Mouse (Mus musculus): Measurements from ENCODE around the gene Cnnm3. TPM values are rescaled to one million over a fixed set of nuclear protein-coding genes. Genes with fewer than 3 reads are reported as not detected.

Cnnm3 gene
- total and polyA plus RNA-seq, 3 experiments: 4.2 to 9.9 TPM; not detected in 1

DNA sequence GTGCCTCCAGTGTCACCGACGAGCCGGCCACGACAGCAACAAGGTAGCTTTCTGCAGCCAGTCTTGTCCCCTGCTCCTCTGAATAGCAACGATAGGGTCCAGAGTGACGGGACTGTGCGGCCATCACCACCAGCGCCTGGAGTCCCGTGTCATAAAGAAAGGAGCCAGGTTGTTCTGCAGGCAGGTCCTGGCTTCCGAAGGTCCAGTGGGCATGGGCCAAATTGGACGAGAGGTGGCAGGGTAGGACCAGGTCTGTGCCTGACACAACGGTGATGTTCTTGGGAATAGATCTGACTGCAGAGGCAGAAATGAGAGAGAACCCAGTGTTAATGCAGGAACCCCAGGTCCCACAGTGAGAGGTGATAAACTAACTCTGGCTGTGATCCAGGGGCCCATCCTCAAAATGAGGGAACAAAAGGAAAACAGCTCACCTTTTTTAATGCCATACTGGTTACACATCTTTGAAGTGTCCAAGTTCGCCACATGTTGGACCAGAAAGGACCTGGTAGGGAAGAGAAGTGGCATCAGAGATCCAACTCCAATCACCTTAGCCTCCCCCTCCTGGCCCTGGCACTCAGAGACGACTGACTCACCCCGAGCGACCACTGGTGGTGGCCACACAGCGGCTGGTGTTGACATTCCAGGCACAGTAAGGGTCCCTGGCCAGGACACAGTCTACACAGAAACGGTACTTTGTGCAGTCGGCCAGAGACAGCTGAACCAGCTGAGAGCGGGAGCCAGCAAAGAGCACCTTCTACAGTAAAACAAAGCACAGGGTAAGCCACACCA, 38.6 kb downstream of the Cnnm3 start:
- Histone ChIP-seq H3K36me3 (ENCODE audit: control insufficient read depth in 1 of 2, insufficient read depth in 2 of 2, low read length in 2 of 2) (no peaks in the 10 kb centered on the region), H3K4me3 (ENCODE audit: control insufficient read depth in 1 of 2, insufficient read depth in 1 of 2, low read depth in 2 of 2, low read length in 2 of 2) (no peak overlapping the region), H3K4me1 (ENCODE audit: control insufficient read depth in 1 of 2, insufficient read depth in 2 of 2, low read length in 2 of 2) (peaks cover 0 to 3% of the 10 kb centered on the region in 2 experiments; a peak in 3 of 4 replicates), H3K9me3 (replicated peaks; ENCODE audit: insufficient read depth, low read length) (no peaks in the 10 kb centered on the region), H3K27me3 (ENCODE audit: control insufficient read depth in 1 of 2, insufficient read depth in 2 of 2, low read length in 2 of 2) (no peaks in the 10 kb centered on the region), H3K79me2 (ENCODE audit: control insufficient read depth, insufficient read depth, low read length, poor library complexity) (peaks cover 3% of the 10 kb centered on the region; the same call in 1 of the 2 replicates), H3K27ac (ENCODE audit: control insufficient read depth, low read depth, low read length) (no peak overlapping the region), H3K9ac (ENCODE audit: control insufficient read depth, low read depth, low read length, poor library complexity, severe bottlenecking) (no peak overlapping the region)
- no peak for DNase-seq (ENCODE audit: low read depth, low spot score)
- no peak for TF ChIP-seq TCF12 (IDR thresholded peaks at IDR 0.05; ENCODE audit: low read depth, low read length)

DNA sequence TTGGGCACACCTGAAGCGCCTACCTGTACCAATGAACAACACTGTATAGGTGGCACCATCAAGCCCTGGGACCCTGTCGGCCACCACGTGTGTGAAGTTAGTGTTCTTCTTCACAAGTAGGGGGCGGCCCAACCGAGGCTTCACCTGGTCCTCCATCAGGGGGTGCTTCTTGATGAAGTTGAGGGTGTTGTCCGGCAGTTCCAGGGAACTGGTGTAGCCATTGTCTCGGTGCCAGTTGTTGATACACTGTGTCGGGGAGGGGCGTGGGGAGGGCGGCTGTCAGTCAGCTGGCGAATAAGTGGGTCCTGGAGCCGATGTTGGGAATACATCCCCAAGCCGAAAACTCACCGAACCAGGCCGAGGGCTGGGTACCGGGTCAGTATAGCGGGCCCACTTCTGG, 40.2 kb downstream of the Cnnm3 start:
- H3K36me3 ChIP-seq (ENCODE audit: control insufficient read depth in 1 of 2, insufficient read depth in 2 of 2, low read length in 2 of 2): no peaks in the 10 kb centered on the region
- H3K4me3 ChIP-seq (ENCODE audit: control insufficient read depth in 1 of 2, insufficient read depth in 1 of 2, low read depth in 2 of 2, low read length in 2 of 2): no peak overlapping the region
- no peak for TF ChIP-seq ZKSCAN1 (IDR thresholded peaks at IDR 0.05; ENCODE audit: low read depth, low read length)
- no peak for TF ChIP-seq JUND (IDR thresholded peaks at IDR 0.05; ENCODE audit: low read depth, low read length)
- TF ChIP-seq NELFE (IDR thresholded peaks at IDR 0.05; ENCODE audit: low read depth, low read length): no peak
- TF ChIP-seq USF2 (IDR thresholded peaks at IDR 0.05; ENCODE audit: borderline replicate concordance in 1 of 2, insufficient read depth in 1 of 2, low read depth in 1 of 2, low read length in 2 of 2): no peak
- no peak for TF ChIP-seq CTCF (IDR thresholded peaks at IDR 0.05 in 2 of 3, conservative IDR thresholded peaks at IDR 0.05 in 1 of 3; ENCODE audit: control insufficient read depth in 1 of 3, insufficient read depth in 1 of 3, low read depth in 2 of 3, low read length in 3 of 3, poor library complexity in 1 of 3, severe bottlenecking in 1 of 3)
- no peak for TF ChIP-seq KAT2A (conservative IDR thresholded peaks at IDR 0.05; ENCODE audit: low read depth, low read length)
- no peak for TF ChIP-seq POLR2A (IDR thresholded peaks at IDR 0.05; ENCODE audit: control insufficient read depth in 1 of 2, insufficient read depth in 1 of 2, low read depth in 1 of 2, low read length in 2 of 2, poor library complexity in 1 of 2)
- TF ChIP-seq UBTF (IDR thresholded peaks at IDR 0.05; ENCODE audit: borderline replicate concordance, insufficient read depth, low read depth, low read length): no peak
- no peak for TF ChIP-seq USF1 (IDR thresholded peaks at IDR 0.05; ENCODE audit: low read depth, low read length)
- no peak for TF ChIP-seq EP300 (IDR thresholded peaks at IDR 0.05; ENCODE audit: low read depth in 1 of 2, low read length in 2 of 2)
- no peak for TF ChIP-seq SIN3A (IDR thresholded peaks at IDR 0.05; ENCODE audit: low read length)
- no peak for TF ChIP-seq MAZ (IDR thresholded peaks at IDR 0.05; ENCODE audit: low read depth, low read length)
- no peak for TF ChIP-seq ZC3H11A (IDR thresholded peaks at IDR 0.05; ENCODE audit: low read depth, low read length)
- no peak for TF ChIP-seq MYB (IDR thresholded peaks at IDR 0.05; ENCODE audit: low read depth, low read length)
- no peak for TF ChIP-seq TAL1 (IDR thresholded peaks at IDR 0.05; ENCODE audit: low read length)
- TF ChIP-seq MEF2A (IDR thresholded peaks at IDR 0.05; ENCODE audit: extremely low read depth, insufficient replicate concordance, low read depth, low read length, poor library complexity, severe bottlenecking): no peak
- no peak for TF ChIP-seq ZNF384 (IDR thresholded peaks at IDR 0.05; ENCODE audit: low read depth, low read length)
- no peak for TF ChIP-seq GABPA (IDR thresholded peaks at IDR 0.05; ENCODE audit: low read depth, low read length)
- no peak for TF ChIP-seq POLR2AphosphoS2 (IDR thresholded peaks at IDR 0.05; ENCODE audit: low read length)
- no peak for TF ChIP-seq CHD1 (IDR thresholded peaks at IDR 0.05; ENCODE audit: low read depth, low read length)
- no peak overlapping the region for H3K9ac ChIP-seq (ENCODE audit: control insufficient read depth, low read depth, low read length, poor library complexity, severe bottlenecking)
- no peaks in the 10 kb centered on the region for H3K27me3 ChIP-seq (ENCODE audit: control insufficient read depth in 1 of 2, insufficient read depth in 2 of 2, low read length in 2 of 2)
- no peak for DNase-seq (ENCODE audit: low read depth, low spot score)
- H3K27ac ChIP-seq (ENCODE audit: control insufficient read depth, low read depth, low read length): no peak overlapping the region
- peaks cover under 1% of the 10 kb centered on the region; the same call in 1 of the 2 replicates for H3K79me2 ChIP-seq (ENCODE audit: control insufficient read depth, insufficient read depth, low read length, poor library complexity)
- H3K9me3 ChIP-seq (replicated peaks; ENCODE audit: insufficient read depth, low read length): no peaks in the 10 kb centered on the region
- H3K4me1 ChIP-seq (ENCODE audit: control insufficient read depth in 1 of 2, insufficient read depth in 2 of 2, low read length in 2 of 2): peaks cover 0 to 3% of the 10 kb centered on the region in 2 experiments; a peak in 2 of 4 replicates

Data from MEL (cell line).